Mouse (Mus musculus): ENCODE data around the gene Mov10.
"Not testable (repeated sequence)": the region's sequence is repeated elsewhere in the genome, so short reads cannot be mapped to it uniquely, and the experiment has no call there.

Gene Mov10

GRCm38 (mm10) chr3:104817991-104818748, at the start of gene Mov10:
Gene Mov10 (minus strand): TSS chr3:104818563.
- peak; percentile 50 for ATAC-seq (ENCODE audit: low TSS enrichment)

GRCm38 (mm10) chr3:104866674-104867073, 48.3 kb upstream of the Mov10 start:
- ATAC-seq (ENCODE audit: low TSS enrichment), result not testable (repeated sequence)

GRCm38 (mm10) chr3:104865341-104865788, 47.0 kb upstream of the Mov10 start:
- no peak; the same call in 1 of the 2 replicates for ATAC-seq (ENCODE audit: low TSS enrichment)

- peak; percentile 95 for ATAC-seq (ENCODE audit: low TSS enrichment)
Observed at GRCm38 (mm10) chr3:104864651-104865340, 46.4 kb upstream of the Mov10 start.

- peak; percentile 95 for ATAC-seq (ENCODE audit: low TSS enrichment)
Observed at GRCm38 (mm10) chr3:104863786-104864650, 45.7 kb upstream of the Mov10 start, which contains the start of the genes St7l and Capza1. Gene St7l (plus strand): TSS chr3:104864005. Gene Capza1 (minus strand): TSS chr3:104864505.

- ATAC-seq (ENCODE audit: low TSS enrichment), result no peak
Observed at GRCm38 (mm10) chr3:104858560-104858959, 40.2 kb upstream of the Mov10 start.

- no peak for ATAC-seq (ENCODE audit: low TSS enrichment)
Observed at GRCm38 (mm10) chr3:104856106-104856505, 37.7 kb upstream of the Mov10 start.

GRCm38 (mm10) chr3:104854866-104855265, 36.5 kb upstream of the Mov10 start:
- ATAC-seq (ENCODE audit: low TSS enrichment), result peak; percentile 90

GRCm38 (mm10) chr3:104854465-104854864, 36.1 kb upstream of the Mov10 start:
- no peak for ATAC-seq (ENCODE audit: low TSS enrichment)

- ATAC-seq (ENCODE audit: low TSS enrichment), result no peak
Observed at GRCm38 (mm10) chr3:104846601-104847000, 28.2 kb upstream of the Mov10 start.

GRCm38 (mm10) chr3:104841049-104841448, 22.7 kb upstream of the Mov10 start:
- no peak for ATAC-seq (ENCODE audit: low TSS enrichment)

GRCm38 (mm10) chr3:104835797-104836196, 17.4 kb upstream of the Mov10 start:
- no peak for ATAC-seq (ENCODE audit: low TSS enrichment)

- no peak for ATAC-seq (ENCODE audit: low TSS enrichment)
Observed at GRCm38 (mm10) chr3:104822413-104822812, 4.0 kb upstream of the Mov10 start.

- no peak for ATAC-seq (ENCODE audit: low TSS enrichment)
Observed at GRCm38 (mm10) chr3:104820426-104820825, 2.1 kb upstream of the Mov10 start.

- peak; percentile 33; the same call in 1 of the 2 replicates for ATAC-seq (ENCODE audit: low TSS enrichment)
Observed at GRCm38 (mm10) chr3:104818749-104819134, 379 bp upstream of the Mov10 start.

GRCm38 (mm10) chr3:104817481-104817990, 827 bp downstream of the Mov10 start:
- peak; percentile 58 for ATAC-seq (ENCODE audit: low TSS enrichment)

- ATAC-seq (ENCODE audit: low TSS enrichment), result no peak
Observed at GRCm38 (mm10) chr3:104816130-104816529, 2.2 kb downstream of the Mov10 start.

- ATAC-seq (ENCODE audit: low TSS enrichment), result no peak
Observed at GRCm38 (mm10) chr3:104815346-104815745, 3.0 kb downstream of the Mov10 start.

- no peak for ATAC-seq (ENCODE audit: low TSS enrichment)
Observed at GRCm38 (mm10) chr3:104814746-104815145, 3.6 kb downstream of the Mov10 start.

- ATAC-seq (ENCODE audit: low TSS enrichment), result not testable (repeated sequence)
Observed at GRCm38 (mm10) chr3:104813227-104813626, 5.1 kb downstream of the Mov10 start.

GRCm38 (mm10) chr3:104812254-104812653, 6.1 kb downstream of the Mov10 start:
- ATAC-seq (ENCODE audit: low TSS enrichment), result no peak

- ATAC-seq (ENCODE audit: low TSS enrichment), result no peak
Observed at GRCm38 (mm10) chr3:104811752-104812151, 6.6 kb downstream of the Mov10 start.
